Mouse (Mus musculus): ENCODE data around the gene Ptprg. TPM values are rescaled to one million over a fixed set of nuclear protein-coding genes. Genes with fewer than 3 reads are reported as not detected.
A peak's percentile ranks its signal among the peaks of the same experiment; 100 is the strongest.
"Not testable (repeated sequence)": the region's sequence is repeated elsewhere in the genome, so short reads cannot be mapped to it uniquely, and the experiment has no call there.

Ptprg gene
- polyA plus RNA-seq, 1 experiment from 2014 or later, result 26.5 TPM

GRCm38 (mm10) chr14:11802355-11803035, 249.2 kb downstream of the Ptprg start:
- peak; percentile 73 for ATAC-seq (ENCODE audit: low read depth)
- Histone ChIP-seq H3K9ac (ENCODE audit: low read length) (no peak overlapping the region), H3K27me3 (ENCODE audit: control insufficient read depth, insufficient read depth, low read depth, low read length) (no peaks in the 10 kb centered on the region), H3K27ac (ENCODE audit: low read length) (peak overlapping the region; percentile 53), H3K4me3 (ENCODE audit: low read length) (no peak overlapping the region), H3K4me1 (replicated peaks; ENCODE audit: control insufficient read depth, insufficient read depth, low read length) (peaks cover 16% of the 10 kb centered on the region), H3K36me3 (ENCODE audit: control insufficient read depth, insufficient read depth, low read length) (no peaks in the 10 kb centered on the region), H3K4me2 (ENCODE audit: low read depth, low read length) (no peak overlapping the region), H3K9me3 (ENCODE audit: control insufficient read depth, low read length) (no peaks in the 10 kb centered on the region)
- WGBS, result 53% methylated on average over 4 of the region's 4 CpGs

GRCm38 (mm10) chr14:11806674-11807073, 253.3 kb downstream of the Ptprg start:
- Histone ChIP-seq H3K4me3 (ENCODE audit: low read length) (no peak overlapping the region), H3K9ac (ENCODE audit: low read length) (no peak overlapping the region), H3K27ac (ENCODE audit: low read length) (no peak overlapping the region; the same call in 1 of the 2 replicates), H3K4me2 (ENCODE audit: low read depth, low read length) (no peak overlapping the region), H3K4me1 (replicated peaks; ENCODE audit: control insufficient read depth, insufficient read depth, low read length) (peaks cover 23% of the 10 kb centered on the region), H3K36me3 (ENCODE audit: control insufficient read depth, insufficient read depth, low read length) (no peaks in the 10 kb centered on the region), H3K27me3 (ENCODE audit: control insufficient read depth, insufficient read depth, low read depth, low read length) (no peaks in the 10 kb centered on the region), H3K9me3 (ENCODE audit: control insufficient read depth, low read length) (no peaks in the 10 kb centered on the region)
- WGBS, result 42% methylated on average over 5 of the region's 5 CpGs
- ATAC-seq (ENCODE audit: low read depth), result no peak

GRCm38 (mm10) chr14:11807465-11807864, 254.1 kb downstream of the Ptprg start:
- H3K4me3 ChIP-seq (ENCODE audit: low read length), result no peak overlapping the region
- H3K27me3 ChIP-seq (ENCODE audit: control insufficient read depth, insufficient read depth, low read depth, low read length), result no peaks in the 10 kb centered on the region
- H3K9me3 ChIP-seq (ENCODE audit: control insufficient read depth, low read length), result no peaks in the 10 kb centered on the region
- H3K36me3 ChIP-seq (ENCODE audit: control insufficient read depth, insufficient read depth, low read length), result no peaks in the 10 kb centered on the region
- WGBS, result 47% methylated on average over 4 of the region's 4 CpGs
- peaks cover 16% of the 10 kb centered on the region for H3K4me1 ChIP-seq (replicated peaks; ENCODE audit: control insufficient read depth, insufficient read depth, low read length)
- no peak overlapping the region for H3K4me2 ChIP-seq (ENCODE audit: low read depth, low read length)
- no peak for ATAC-seq (ENCODE audit: low read depth)
- H3K9ac ChIP-seq (ENCODE audit: low read length), result no peak overlapping the region
- no peak overlapping the region; the same call in 1 of the 2 replicates for H3K27ac ChIP-seq (ENCODE audit: low read length)

- H3K4me3 ChIP-seq (ENCODE audit: low read length), result no peak overlapping the region
- no peaks in the 10 kb centered on the region for H3K27me3 ChIP-seq (ENCODE audit: control insufficient read depth, insufficient read depth, low read depth, low read length)
- H3K9me3 ChIP-seq (ENCODE audit: control insufficient read depth, low read length), result no peaks in the 10 kb centered on the region
- peaks cover 9% of the 10 kb centered on the region for H3K4me1 ChIP-seq (replicated peaks; ENCODE audit: control insufficient read depth, insufficient read depth, low read length)
- H3K9ac ChIP-seq (ENCODE audit: low read length), result no peak overlapping the region
- peak; percentile 28; the same call in 1 of the 2 replicates for ATAC-seq (ENCODE audit: low read depth)
- 41% methylated on average over 7 of the region's 7 CpGs for WGBS
- peak overlapping the region; percentile 16; the same call in 1 of the 2 replicates for H3K27ac ChIP-seq (ENCODE audit: low read length)
- H3K4me2 ChIP-seq (ENCODE audit: low read depth, low read length), result no peak overlapping the region
- H3K36me3 ChIP-seq (ENCODE audit: control insufficient read depth, insufficient read depth, low read length), result no peaks in the 10 kb centered on the region
Measured at GRCm38 (mm10) chr14:11811142-11811761, 257.9 kb downstream of the Ptprg start.

GRCm38 (mm10) chr14:11812291-11812690, 259.0 kb downstream of the Ptprg start:
- peaks cover 6% of the 10 kb centered on the region for H3K4me1 ChIP-seq (replicated peaks; ENCODE audit: control insufficient read depth, insufficient read depth, low read length)

GRCm38 (mm10) chr14:11814811-11815210, 261.5 kb downstream of the Ptprg start:
- not testable (repeated sequence) for ATAC-seq (ENCODE audit: low read depth); H3K9ac ChIP-seq (ENCODE audit: low read length); H3K4me3 ChIP-seq (ENCODE audit: low read length); H3K4me1 ChIP-seq (replicated peaks; ENCODE audit: control insufficient read depth, insufficient read depth, low read length); H3K4me2 ChIP-seq (ENCODE audit: low read depth, low read length); H3K9me3 ChIP-seq (ENCODE audit: control insufficient read depth, low read length); H3K27ac ChIP-seq (ENCODE audit: low read length); H3K36me3 ChIP-seq (ENCODE audit: control insufficient read depth, insufficient read depth, low read length); H3K27me3 ChIP-seq (ENCODE audit: control insufficient read depth, insufficient read depth, low read depth, low read length)
- 34% methylated on average over 4 of the region's 4 CpGs for WGBS

More at GRCm38 (mm10) chr14:11812291-11812690, 259.0 kb downstream of the Ptprg start:
- H3K4me3 ChIP-seq (ENCODE audit: low read length), result no peak overlapping the region
- H3K27ac ChIP-seq (ENCODE audit: low read length), result no peak overlapping the region
- 89% methylated on average over 7 of the region's 7 CpGs for WGBS
- H3K27me3 ChIP-seq (ENCODE audit: control insufficient read depth, insufficient read depth, low read depth, low read length), result no peaks in the 10 kb centered on the region
- no peak overlapping the region for H3K4me2 ChIP-seq (ENCODE audit: low read depth, low read length)
- no peak for ATAC-seq (ENCODE audit: low read depth)
- no peak overlapping the region for H3K9ac ChIP-seq (ENCODE audit: low read length)
- H3K9me3 ChIP-seq (ENCODE audit: control insufficient read depth, low read length), result no peaks in the 10 kb centered on the region
- no peaks in the 10 kb centered on the region for H3K36me3 ChIP-seq (ENCODE audit: control insufficient read depth, insufficient read depth, low read length)

- Histone ChIP-seq H3K4me3 (ENCODE audit: low read length) (no peak overlapping the region), H3K9me3 (ENCODE audit: control insufficient read depth, low read length) (no peaks in the 10 kb centered on the region), H3K27ac (ENCODE audit: low read length) (no peak overlapping the region), H3K4me2 (ENCODE audit: low read depth, low read length) (no peak overlapping the region), H3K36me3 (ENCODE audit: control insufficient read depth, insufficient read depth, low read length) (no peaks in the 10 kb centered on the region), H3K4me1 (replicated peaks; ENCODE audit: control insufficient read depth, insufficient read depth, low read length) (no peaks in the 10 kb centered on the region), H3K27me3 (ENCODE audit: control insufficient read depth, insufficient read depth, low read depth, low read length) (no peaks in the 10 kb centered on the region), H3K9ac (ENCODE audit: low read length) (no peak overlapping the region)
- no peak for ATAC-seq (ENCODE audit: low read depth)
- WGBS, result 66% methylated on average over 6 of the region's 6 CpGs
Measured at GRCm38 (mm10) chr14:11817236-11817635, 263.9 kb downstream of the Ptprg start.

GRCm38 (mm10) chr14:11818054-11818453, 264.7 kb downstream of the Ptprg start:
- no peak overlapping the region for H3K27ac ChIP-seq (ENCODE audit: low read length)
- ATAC-seq (ENCODE audit: low read depth), result no peak
- 86% methylated on average over 3 of the region's 3 CpGs for WGBS

GRCm38 (mm10) chr14:11818721-11819120, 265.4 kb downstream of the Ptprg start:
- Histone ChIP-seq H3K4me3 (ENCODE audit: low read length) (no peak overlapping the region), H3K27ac (ENCODE audit: low read length) (no peak overlapping the region)
- 89% methylated on average over 8 of the region's 8 CpGs for WGBS

More at GRCm38 (mm10) chr14:11818054-11818453, 264.7 kb downstream of the Ptprg start:
- Histone ChIP-seq H3K9ac (ENCODE audit: low read length) (no peak overlapping the region), H3K9me3 (ENCODE audit: control insufficient read depth, low read length) (no peaks in the 10 kb centered on the region), H3K36me3 (ENCODE audit: control insufficient read depth, insufficient read depth, low read length) (no peaks in the 10 kb centered on the region), H3K4me2 (ENCODE audit: low read depth, low read length) (no peak overlapping the region), H3K27me3 (ENCODE audit: control insufficient read depth, insufficient read depth, low read depth, low read length) (no peaks in the 10 kb centered on the region), H3K4me3 (ENCODE audit: low read length) (no peak overlapping the region), H3K4me1 (replicated peaks; ENCODE audit: control insufficient read depth, insufficient read depth, low read length) (no peaks in the 10 kb centered on the region)

More at GRCm38 (mm10) chr14:11818721-11819120, 265.4 kb downstream of the Ptprg start:
- Histone ChIP-seq H3K9me3 (ENCODE audit: control insufficient read depth, low read length) (no peaks in the 10 kb centered on the region), H3K4me1 (replicated peaks; ENCODE audit: control insufficient read depth, insufficient read depth, low read length) (no peaks in the 10 kb centered on the region), H3K36me3 (ENCODE audit: control insufficient read depth, insufficient read depth, low read length) (no peaks in the 10 kb centered on the region), H3K27me3 (ENCODE audit: control insufficient read depth, insufficient read depth, low read depth, low read length) (no peaks in the 10 kb centered on the region), H3K9ac (ENCODE audit: low read length) (no peak overlapping the region), H3K4me2 (ENCODE audit: low read depth, low read length) (no peak overlapping the region)
- no peak for ATAC-seq (ENCODE audit: low read depth)
